Mouse (Mus musculus) lung, adult 2 months (tissue): ENCODE measurements at regions not wholly inside any gene's neighbourhood (a gene's known extent, or its start where the extent isn't known, plus 50 kb on each side); places are given as distances from the start of the nearest gene placed in this dataset.

Experiments used
- DNase-seq: peaks from one replicate; pipeline ENCODE4 v3.0.0; 2022
- H3K4me1 ChIP-seq: fragments of 200-500 bp; 2 replicates; pipeline ENCODE4 v1.6.1; 2011; ENCODE audit warnings: low read length; ENCODE audit not compliant: control insufficient read depth, insufficient read depth
- H3K4me3 ChIP-seq: fragments of 200-500 bp; replicated peaks from 2 replicates; pipeline ENCODE3; 2011; ENCODE audit warnings: low read depth, mild to moderate bottlenecking, control low read depth, low read length; ENCODE audit errors: extremely low read depth
- CTCF ChIP-seq: fragments of 200-500 bp; IDR thresholded peaks from 2 replicates; pipeline ENCODE4 v1.5.1; 2011; ENCODE audit warnings: mild to moderate bottlenecking, low read length, control low read depth; ENCODE audit not compliant: insufficient read depth
- POLR2A ChIP-seq: fragments of 200-500 bp; IDR thresholded peaks from 2 replicates; pipeline ENCODE4 v1.6.1; 2011; ENCODE audit warnings: low read depth, mild to moderate bottlenecking, control low read depth, low read length, borderline replicate concordance; ENCODE audit errors: extremely low read depth
- WGBS: fragments of 180-500 bp; shearing (Covaris S2); methylation state at CpG from one replicate; pipeline ENCODE4 v1.1.7; 2018; 5-methylcytosine and 5-hydroxymethylcytosine counted together

GRCm38 (mm10) chr3:39397255-39397654, 510.5 kb downstream of the Fat4 start:
- no peak for DNase-seq
- no peak for TF ChIP-seq POLR2A
- no peak for TF ChIP-seq CTCF
- 70% methylated on average over 3 of the region's 3 CpGs for WGBS

GRCm38 (mm10) chr3:39397677-39398076, 510.9 kb downstream of the Fat4 start:
- TF ChIP-seq CTCF (no peak), POLR2A (no peak)
- H3K4me1 ChIP-seq, result no peaks in the 10 kb centered on the region
- DNase-seq, result no peak
- H3K4me3 ChIP-seq, result no peak overlapping the region
- 92% methylated on average over 2 of the region's 2 CpGs for WGBS

More at GRCm38 (mm10) chr3:39397255-39397654, 510.5 kb downstream of the Fat4 start:
- H3K4me3 ChIP-seq, result no peak overlapping the region
- no peaks in the 10 kb centered on the region for H3K4me1 ChIP-seq

- TF ChIP-seq POLR2A (no peak), CTCF (no peak)
- no peaks in the 10 kb centered on the region for H3K4me1 ChIP-seq
- no peak for DNase-seq
- WGBS, result 80% methylated on average over 5 of the region's 5 CpGs
- H3K4me3 ChIP-seq, result no peak overlapping the region
Observed at GRCm38 (mm10) chr3:39424778-39425642, 538.3 kb downstream of the Fat4 start.

- no peak for DNase-seq
- H3K4me3 ChIP-seq, result no peak overlapping the region
- TF ChIP-seq CTCF (no peak), POLR2A (no peak)
- H3K4me1 ChIP-seq, result no peaks in the 10 kb centered on the region
- whole genome bisulfite sequencing, result 62% methylated on average over 2 of the region's 2 CpGs
Observed at GRCm38 (mm10) chr3:39425643-39426016, 538.9 kb downstream of the Fat4 start.

GRCm38 (mm10) chr3:39443328-39443727, 556.6 kb downstream of the Fat4 start:
- no peak for DNase-seq
- TF ChIP-seq CTCF (no peak), POLR2A (no peak)
- H3K4me1 ChIP-seq, result no peaks in the 10 kb centered on the region
- WGBS, result 62% methylated on average over 10 of the region's 10 CpGs
- no peak overlapping the region for H3K4me3 ChIP-seq

GRCm38 (mm10) chr3:39455650-39456049, 568.9 kb downstream of the Fat4 start:
- no peaks in the 10 kb centered on the region for H3K4me1 ChIP-seq
- TF ChIP-seq POLR2A (no peak), CTCF (no peak)
- DNase-seq, result no peak
- H3K4me3 ChIP-seq, result no peak overlapping the region

GRCm38 (mm10) chr3:39460183-39460888, 573.6 kb downstream of the Fat4 start:
- Histone ChIP-seq H3K4me1 (no peaks in the 10 kb centered on the region), H3K4me3 (no peak overlapping the region)
- no peak for DNase-seq
- TF ChIP-seq CTCF, result no peak
- no peak for TF ChIP-seq POLR2A
- 39% methylated on average over 14 of the region's 14 CpGs for WGBS

GRCm38 (mm10) chr3:39461561-39461960, 574.8 kb downstream of the Fat4 start:
- WGBS, result 91% methylated on average over 4 of the region's 4 CpGs
- H3K4me3 ChIP-seq, result no peak overlapping the region

GRCm38 (mm10) chr3:39465811-39466210, 579.1 kb downstream of the Fat4 start:
- no peak for TF ChIP-seq POLR2A
- no peak for TF ChIP-seq CTCF
- DNase-seq, result no peak
- 78% methylated on average over 3 of the region's 3 CpGs for WGBS

More at GRCm38 (mm10) chr3:39461561-39461960, 574.8 kb downstream of the Fat4 start:
- no peak for DNase-seq
- TF ChIP-seq CTCF, result no peak
- TF ChIP-seq POLR2A, result no peak
- H3K4me1 ChIP-seq, result no peaks in the 10 kb centered on the region

GRCm38 (mm10) chr3:39489392-39489791, 602.7 kb downstream of the Fat4 start:
- H3K4me3 ChIP-seq, result no peak overlapping the region
- no peaks in the 10 kb centered on the region for H3K4me1 ChIP-seq
- WGBS, result 41% methylated on average over 7 of the region's 7 CpGs
- TF ChIP-seq POLR2A (no peak), CTCF (no peak)
- no peak for DNase-seq

More at GRCm38 (mm10) chr3:39465811-39466210, 579.1 kb downstream of the Fat4 start:
- H3K4me3 ChIP-seq, result no peak overlapping the region
- no peaks in the 10 kb centered on the region for H3K4me1 ChIP-seq
